Mouse (Mus musculus): Measurements from ENCODE around the gene Tmprss4. TPM values are rescaled to one million over a fixed set of nuclear protein-coding genes. Genes with fewer than 3 reads are reported as not detected.

Tmprss4 gene
- 0.72 TPM for polyA plus RNA-seq (2015; fragmentation: Illumina TruSeq; extraction: RNeasy Lipid Tissue Mini Kit (QIAGEN cat#74804); ENCODE audit: insufficient read depth, low replicate concordance)

DNA sequence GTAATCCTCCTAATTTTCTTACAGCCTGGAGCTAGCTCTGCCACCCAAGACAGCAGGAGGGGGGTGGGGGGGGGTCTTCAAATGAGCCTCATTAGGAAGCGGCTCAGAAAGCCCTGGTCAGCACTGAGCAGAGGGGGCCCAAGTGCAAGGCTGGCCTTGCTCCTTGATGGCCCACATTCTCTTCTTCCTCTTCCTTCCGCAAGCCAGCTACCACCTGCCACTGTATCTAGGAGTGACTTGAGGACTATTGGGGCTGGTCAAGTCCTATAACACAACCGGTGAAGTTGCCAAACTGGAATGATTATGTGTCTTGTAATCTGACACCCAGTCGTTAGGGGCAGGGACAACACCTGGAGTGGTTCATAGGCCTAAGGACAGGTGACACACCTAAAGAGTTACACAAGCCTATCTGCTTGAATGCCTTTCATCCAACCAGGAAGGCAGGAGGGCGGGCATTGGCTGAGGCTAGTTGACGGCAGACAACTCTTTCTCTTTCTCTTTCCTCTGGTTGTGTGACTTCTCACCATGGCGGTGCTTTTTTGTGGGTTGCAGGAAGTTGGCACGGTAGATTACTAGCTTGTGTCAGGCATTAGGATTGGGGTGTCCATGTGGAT is at the start of gene Tmprss4:
TSS of gene Tmprss4 (minus strand) at position 296 of the 614 bp plus-strand sequence.

DNA sequence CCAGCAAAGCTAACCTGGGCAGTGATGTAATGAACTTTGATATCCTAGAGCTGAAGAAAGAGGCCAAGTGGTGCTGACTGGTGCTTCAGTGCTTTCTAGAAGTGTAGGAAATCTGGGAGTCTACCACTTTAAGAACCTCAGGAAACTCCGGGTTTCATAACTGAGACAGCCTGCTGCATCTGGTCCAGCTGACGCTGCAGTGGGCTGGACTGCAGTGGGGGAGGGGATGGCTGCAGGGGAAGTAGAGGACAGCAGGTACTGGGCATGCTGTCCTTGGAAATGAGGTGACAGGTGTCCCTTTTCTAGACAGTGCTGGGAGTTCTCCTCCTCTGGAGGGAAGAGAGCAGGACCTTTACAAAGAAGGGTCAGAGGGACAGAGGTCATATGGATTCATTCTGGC is 22.1 kb downstream of the Tmprss4 start, which contains the start of gene BC049352:
TSS of gene BC049352 (plus strand) at position 238 of the 400 bp plus-strand sequence.

DNA sequence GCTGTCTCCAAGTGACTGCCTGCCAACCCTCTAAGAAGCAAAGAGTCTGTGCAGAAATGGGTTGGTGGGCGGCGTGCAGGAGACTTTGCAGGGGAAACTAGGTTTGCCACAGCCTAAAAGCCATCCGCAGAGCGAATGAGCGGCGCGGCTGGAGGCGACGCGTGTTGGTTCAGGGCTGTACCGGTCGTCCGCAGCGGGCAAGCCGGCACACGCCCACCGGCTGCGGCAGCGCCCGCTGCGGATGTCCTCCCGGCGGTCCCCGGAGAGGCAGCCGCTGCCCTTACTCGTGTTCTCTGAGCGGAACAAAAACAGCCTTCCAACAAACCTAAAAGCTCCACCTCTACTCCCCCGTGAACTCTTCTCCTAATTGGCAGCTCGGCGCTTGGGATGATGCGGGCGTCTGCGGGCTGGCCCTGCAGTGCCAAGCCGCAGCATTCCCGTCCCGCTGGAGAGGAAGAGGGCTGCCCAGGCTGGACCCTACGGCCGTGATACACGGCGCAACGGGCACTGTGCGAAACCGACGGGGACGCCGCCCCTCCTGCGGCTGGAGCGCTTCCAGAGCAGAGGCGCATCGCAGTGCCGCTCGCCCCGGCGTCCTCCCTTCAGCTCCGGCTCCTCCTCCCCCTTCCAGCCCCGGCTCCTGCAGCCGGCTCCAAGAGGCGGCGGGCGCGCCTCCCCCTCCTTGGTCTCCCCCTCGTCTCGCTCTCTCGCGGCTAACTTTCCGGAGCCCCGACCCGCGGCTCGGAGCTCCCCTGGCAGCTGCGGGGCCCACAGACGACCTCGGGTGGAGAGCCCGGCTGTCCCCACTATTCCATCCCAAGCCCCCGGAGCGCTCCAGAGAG is 65.5 kb downstream of the Tmprss4 start, which contains the start of gene Scn4b:
TSS of gene Scn4b (plus strand) at position 205 of the 842 bp plus-strand sequence.

Other genes with a start within 250 kb of the Tmprss4 start
- gene Ube4a, start 238.5 kb downstream of the Tmprss4 start, polyA plus RNA-seq (2015; fragmentation: Illumina TruSeq; extraction: RNeasy Lipid Tissue Mini Kit (QIAGEN cat#74804); ENCODE audit: insufficient read depth, low replicate concordance): 83.4 TPM
- 219 TPM for gene Cd3g, start 223.7 kb downstream of the Tmprss4 start, polyA plus RNA-seq (2015; fragmentation: Illumina TruSeq; extraction: RNeasy Lipid Tissue Mini Kit (QIAGEN cat#74804); ENCODE audit: insufficient read depth, low replicate concordance)
- 76.6 TPM for gene Cd3d, start 222.3 kb downstream of the Tmprss4 start, polyA plus RNA-seq (2015; fragmentation: Illumina TruSeq; extraction: RNeasy Lipid Tissue Mini Kit (QIAGEN cat#74804); ENCODE audit: insufficient read depth, low replicate concordance)
- 96.4 TPM for gene Cd3e, start 194.5 kb downstream of the Tmprss4 start, polyA plus RNA-seq (2015; fragmentation: Illumina TruSeq; extraction: RNeasy Lipid Tissue Mini Kit (QIAGEN cat#74804); ENCODE audit: insufficient read depth, low replicate concordance)
- gene Mpzl2, start 164.3 kb downstream of the Tmprss4 start, polyA plus RNA-seq (2015; fragmentation: Illumina TruSeq; extraction: RNeasy Lipid Tissue Mini Kit (QIAGEN cat#74804); ENCODE audit: insufficient read depth, low replicate concordance): 1.2 TPM
- gene Mpzl3, start 148.9 kb downstream of the Tmprss4 start, polyA plus RNA-seq (2015; fragmentation: Illumina TruSeq; extraction: RNeasy Lipid Tissue Mini Kit (QIAGEN cat#74804); ENCODE audit: insufficient read depth, low replicate concordance): 10.4 TPM
- gene Jaml, start 124.9 kb downstream of the Tmprss4 start, polyA plus RNA-seq (2015; fragmentation: Illumina TruSeq; extraction: RNeasy Lipid Tissue Mini Kit (QIAGEN cat#74804); ENCODE audit: insufficient read depth, low replicate concordance): 34.5 TPM
- gene Scn2b, start 86.3 kb downstream of the Tmprss4 start, polyA plus RNA-seq (2015; fragmentation: Illumina TruSeq; extraction: RNeasy Lipid Tissue Mini Kit (QIAGEN cat#74804); ENCODE audit: insufficient read depth, low replicate concordance): 4.2 TPM
- gene Scn4b, start 65.7 kb downstream of the Tmprss4 start, polyA plus RNA-seq (2015; fragmentation: Illumina TruSeq; extraction: RNeasy Lipid Tissue Mini Kit (QIAGEN cat#74804); ENCODE audit: insufficient read depth, low replicate concordance): 1.5 TPM
- 0.50 TPM for gene BC049352, start 22.1 kb downstream of the Tmprss4 start, polyA plus RNA-seq (2015; fragmentation: Illumina TruSeq; extraction: RNeasy Lipid Tissue Mini Kit (QIAGEN cat#74804); ENCODE audit: insufficient read depth, low replicate concordance)
- 130 TPM for gene Il10ra, start 65.1 kb upstream of the Tmprss4 start, polyA plus RNA-seq (2015; fragmentation: Illumina TruSeq; extraction: RNeasy Lipid Tissue Mini Kit (QIAGEN cat#74804); ENCODE audit: insufficient read depth, low replicate concordance)
- 0.66 TPM for gene Tmprss13, start 115.0 kb upstream of the Tmprss4 start, polyA plus RNA-seq (2015; fragmentation: Illumina TruSeq; extraction: RNeasy Lipid Tissue Mini Kit (QIAGEN cat#74804); ENCODE audit: insufficient read depth, low replicate concordance)
- gene Fxyd6, start 166.1 kb upstream of the Tmprss4 start, polyA plus RNA-seq (2015; fragmentation: Illumina TruSeq; extraction: RNeasy Lipid Tissue Mini Kit (QIAGEN cat#74804); ENCODE audit: insufficient read depth, low replicate concordance): 6.4 TPM
- 2.7 TPM for gene Fxyd2, start 195.6 kb upstream of the Tmprss4 start, polyA plus RNA-seq (2015; fragmentation: Illumina TruSeq; extraction: RNeasy Lipid Tissue Mini Kit (QIAGEN cat#74804); ENCODE audit: insufficient read depth, low replicate concordance)
- 0.22 TPM for gene Dscaml1, start 222.5 kb upstream of the Tmprss4 start, polyA plus RNA-seq (2015; fragmentation: Illumina TruSeq; extraction: RNeasy Lipid Tissue Mini Kit (QIAGEN cat#74804); ENCODE audit: insufficient read depth, low replicate concordance)

All from spleen, adult 10 weeks (tissue).